Mouse (Mus musculus) c-Kit-negative CD71-positive TER-119-positive erythroid progenitor cells, embryonic 14.5 days (primary cell): ENCODE data around the gene Manbal.

Experiments used
- DNase-seq: peaks from one replicate; pipeline ENCODE4 v3.0.0-alpha.2; 2013; ENCODE audit warnings: low read depth, low spot score

The Manbal gene

DNA sequence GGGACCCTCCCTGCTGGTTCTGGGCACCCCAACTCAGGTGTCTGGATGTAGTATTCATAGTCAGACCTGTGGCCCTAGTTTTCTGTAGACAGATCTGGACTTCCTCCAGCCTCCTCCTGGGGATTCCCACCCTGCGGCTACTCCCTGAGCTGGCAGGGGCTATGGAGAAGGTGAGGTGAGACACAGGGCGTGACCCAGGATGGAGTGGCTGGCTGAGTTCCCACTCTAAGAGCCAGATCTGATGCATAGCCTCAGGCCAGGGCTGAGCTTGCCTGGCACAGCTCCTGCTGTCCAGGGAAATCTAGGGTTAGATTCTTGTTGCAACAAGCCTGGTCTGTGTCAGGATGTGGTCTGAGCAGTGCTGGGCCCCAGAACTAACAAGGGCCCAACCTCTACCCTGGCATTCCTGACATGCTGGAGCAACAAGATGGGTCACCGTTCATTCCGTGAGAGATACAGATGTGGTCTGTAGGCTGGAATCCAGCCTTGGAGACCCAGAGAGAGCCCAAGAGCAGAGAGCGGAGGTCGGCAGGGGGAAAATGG, 43.8 kb downstream of the Manbal start:
- DNase-seq = no peak

DNA sequence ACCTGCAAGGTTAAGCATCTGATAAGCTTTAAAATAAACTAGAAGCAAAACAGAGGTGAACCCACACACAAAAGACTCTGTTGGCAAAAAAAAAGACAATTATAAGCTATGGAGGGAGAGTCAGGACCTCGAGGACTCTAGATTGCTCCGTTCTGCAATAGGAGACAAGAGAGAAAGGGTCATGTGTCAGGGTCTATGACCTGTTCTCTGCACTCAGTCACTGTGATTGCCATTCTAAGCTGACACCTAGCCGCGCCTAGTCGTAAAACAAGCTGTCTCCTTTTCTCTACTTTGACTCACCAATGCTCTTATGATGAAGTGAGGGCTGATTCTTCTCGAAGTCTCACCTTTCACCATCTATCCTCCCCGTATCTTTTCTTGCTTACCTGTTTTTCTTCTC, 45.1 kb downstream of the Manbal start:
- no peak for DNase-seq

DNA sequence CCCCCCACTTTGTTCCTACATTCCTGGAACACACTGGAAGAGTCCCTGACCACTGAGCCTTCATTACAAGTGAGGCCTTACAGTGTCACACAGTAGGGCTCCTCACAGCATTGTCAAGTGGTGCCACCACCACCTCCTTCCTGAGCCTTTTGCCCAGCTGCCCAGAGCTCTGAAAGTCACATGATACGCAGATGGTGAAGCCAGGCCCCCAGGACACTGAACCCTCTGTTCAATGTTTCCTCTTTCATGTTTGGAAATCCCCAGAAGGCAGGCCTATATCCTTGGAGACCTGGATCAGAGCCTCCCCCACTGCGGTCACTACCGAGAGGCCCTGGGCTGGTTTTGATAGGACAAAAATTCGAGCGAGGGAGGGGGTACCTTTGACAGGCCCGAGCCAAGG, 49.8 kb downstream of the Manbal start:
- no peak for DNase-seq

DNA sequence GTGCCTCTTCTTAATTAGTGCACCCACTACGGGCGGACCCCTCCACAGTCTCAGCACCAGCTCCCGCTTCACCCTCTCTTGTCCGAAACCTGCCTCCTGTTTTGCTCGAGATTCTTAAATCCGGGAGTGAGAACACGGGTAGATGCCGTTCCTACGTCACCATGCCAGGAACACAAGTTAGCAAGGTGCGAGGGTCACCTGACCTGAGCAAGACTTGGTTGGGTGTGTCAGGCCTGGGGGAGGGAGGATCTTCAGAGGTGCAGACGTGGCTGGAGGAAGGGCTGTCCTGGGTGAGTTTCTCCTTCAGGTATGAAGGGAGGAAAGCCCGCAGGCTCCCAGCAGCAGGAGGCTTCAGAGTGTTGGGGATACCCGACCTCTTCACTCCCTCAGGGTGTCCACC, 50.8 kb downstream of the Manbal start, which contains the start of gene Src:
TSS of gene Src (plus strand) at position 239 of the 400 bp plus-strand sequence.
- DNase-seq = no peak

DNA sequence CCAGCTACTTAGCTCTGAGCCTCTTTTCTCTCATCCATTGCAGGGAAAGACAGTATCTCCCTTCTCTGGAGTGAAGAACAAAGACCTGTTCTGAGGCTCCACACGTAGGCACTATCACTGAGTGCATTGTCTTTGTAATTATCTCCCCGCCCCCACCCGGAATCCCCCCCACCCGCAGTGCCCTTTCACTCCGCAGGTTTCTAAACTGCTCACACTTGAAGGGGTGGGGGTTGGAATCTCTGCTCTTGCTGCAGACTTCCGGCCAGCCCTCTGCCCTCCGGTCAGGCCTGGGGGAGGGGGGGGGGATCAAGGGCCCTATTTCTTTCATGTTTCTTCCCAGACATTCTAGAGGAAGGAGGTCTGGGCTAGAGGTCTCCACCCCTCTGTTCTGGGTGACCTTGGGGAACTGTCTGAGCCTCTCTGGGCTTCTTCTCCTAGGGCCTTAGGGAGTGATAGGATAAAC, 51.2 kb downstream of the Manbal start:
- no peak for DNase-seq

DNA sequence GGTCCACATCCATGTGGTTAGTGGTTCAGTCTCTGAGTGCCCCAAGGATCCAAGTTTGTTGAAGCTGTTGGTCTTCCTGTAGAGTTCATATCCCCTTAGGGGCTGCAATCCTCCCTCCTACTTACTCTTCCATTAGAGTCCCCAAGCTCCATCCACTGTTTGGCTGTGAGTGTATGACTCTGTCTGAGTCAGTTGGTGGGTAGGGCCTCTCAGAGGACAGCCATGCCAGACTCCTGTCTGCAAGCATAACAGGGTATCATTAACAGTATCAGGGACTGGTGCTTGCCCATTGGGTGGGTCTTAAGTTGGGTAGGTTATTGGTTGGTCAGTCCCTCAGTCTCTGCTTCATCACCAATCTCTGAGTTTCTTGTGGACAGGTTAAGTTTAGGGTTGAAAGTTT, 52.1 kb downstream of the Manbal start:
- no peak for DNase-seq

DNA sequence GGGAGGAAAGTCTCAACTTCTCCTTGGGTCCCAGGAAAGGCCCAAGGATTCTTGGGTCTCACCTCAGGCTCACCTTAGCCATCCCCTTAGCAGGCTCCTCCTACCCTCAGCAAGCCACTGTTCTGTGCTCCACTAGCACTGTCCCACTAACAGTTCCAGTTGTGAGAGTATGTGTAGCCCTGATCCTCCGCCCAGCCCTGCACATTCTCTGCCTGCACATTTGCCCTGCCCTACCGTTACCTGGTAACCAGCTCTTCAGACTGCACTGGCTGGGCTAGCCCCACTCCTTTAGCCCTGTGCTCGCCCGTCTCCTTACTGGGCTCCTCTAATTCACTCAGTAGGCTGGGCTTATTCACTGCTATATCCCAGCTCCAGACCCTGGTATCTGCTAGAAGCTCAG, 53.0 kb downstream of the Manbal start:
- no peak for DNase-seq

DNA sequence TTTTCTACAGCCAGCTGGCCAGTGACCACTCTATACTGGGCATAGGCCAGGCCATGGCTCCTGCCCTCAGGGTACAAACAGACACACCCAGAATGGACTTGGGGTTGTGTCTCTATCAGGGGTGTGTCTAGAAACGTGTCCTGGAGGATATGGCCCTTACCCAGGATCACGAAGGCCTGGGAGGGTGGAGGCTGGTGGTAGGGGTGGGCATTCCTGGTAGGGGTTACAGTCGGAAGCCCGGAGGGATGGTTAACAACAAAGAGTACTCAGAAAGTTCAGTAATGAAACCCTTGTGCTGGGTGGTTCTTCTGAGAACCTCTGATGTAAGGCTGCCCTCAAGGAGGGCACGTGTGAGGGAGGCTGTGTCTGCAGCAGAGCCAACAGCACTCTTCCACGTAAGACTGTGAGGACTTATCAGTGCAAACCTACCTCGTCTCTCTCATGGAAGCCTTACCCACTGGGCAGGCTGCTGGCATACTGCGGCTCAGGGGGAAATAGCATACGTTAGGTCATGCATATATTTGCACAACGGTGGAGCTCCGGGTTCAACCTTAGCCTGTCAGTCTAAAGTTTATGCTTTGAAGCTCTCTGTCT, 54.8 kb downstream of the Manbal start:
- DNase-seq = no peak

DNA sequence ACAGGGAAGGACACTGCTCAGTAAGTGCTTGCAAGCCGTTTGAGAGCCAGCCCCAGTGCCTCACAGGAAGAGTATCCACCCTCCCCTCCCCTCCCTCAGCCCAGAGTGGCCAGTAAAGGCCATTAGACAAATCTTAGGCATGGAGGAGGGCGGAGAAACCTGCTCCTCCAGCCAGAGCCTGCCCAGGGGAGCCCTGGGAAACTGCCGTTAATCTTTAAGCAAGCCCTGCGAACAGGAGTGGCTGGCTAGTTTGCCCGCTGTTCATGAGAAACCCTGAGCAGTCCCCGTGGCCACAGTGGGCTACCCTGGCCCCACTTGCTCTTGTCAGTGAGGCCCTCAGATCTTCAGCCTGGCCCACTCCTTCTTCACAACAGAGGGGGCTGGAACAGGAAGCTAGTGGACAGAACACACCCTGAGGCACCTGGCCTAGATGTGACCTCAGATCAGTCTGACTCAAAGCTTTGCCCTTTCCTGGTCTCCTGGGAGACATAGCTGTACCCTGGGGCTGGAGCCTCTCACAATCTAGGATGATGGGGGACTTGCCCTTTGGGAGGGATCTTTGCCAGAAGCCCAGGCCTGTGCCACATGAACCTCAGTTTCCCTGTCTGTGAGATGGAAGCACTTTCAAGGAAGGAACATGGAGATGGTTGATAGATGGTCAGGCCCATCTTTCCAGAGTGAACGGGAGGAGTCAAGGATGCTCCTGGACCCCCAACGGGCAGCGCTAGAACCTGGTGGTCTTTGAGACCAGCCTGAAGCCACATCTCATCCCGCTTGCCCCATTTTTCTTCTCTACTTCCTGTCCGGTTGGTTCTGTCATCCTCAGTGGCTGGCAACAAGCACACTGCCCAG, 55.7 kb downstream of the Manbal start:
- no peak for DNase-seq

DNA sequence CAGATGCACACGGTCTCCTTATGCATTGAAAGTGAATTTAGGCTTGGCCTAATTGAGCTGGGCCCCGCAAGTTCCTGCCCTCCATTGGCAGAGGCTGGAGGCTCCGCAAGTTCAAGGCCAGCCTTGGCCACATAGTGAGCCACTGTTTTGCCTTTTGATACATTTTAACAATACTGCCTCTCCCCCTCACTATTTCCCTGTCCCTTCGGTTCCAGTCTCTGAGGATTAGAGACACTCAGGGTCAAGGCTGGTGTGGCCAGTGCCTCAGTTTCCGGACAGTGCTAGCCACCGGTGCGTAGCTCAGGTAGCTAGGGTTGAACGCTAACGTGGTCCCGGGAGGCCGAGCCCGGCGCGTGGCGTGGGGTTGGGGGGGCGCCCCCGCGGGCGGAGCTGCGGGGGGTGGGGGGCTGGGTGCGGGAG, 56.3 kb downstream of the Manbal start:
- no peak for DNase-seq

DNA sequence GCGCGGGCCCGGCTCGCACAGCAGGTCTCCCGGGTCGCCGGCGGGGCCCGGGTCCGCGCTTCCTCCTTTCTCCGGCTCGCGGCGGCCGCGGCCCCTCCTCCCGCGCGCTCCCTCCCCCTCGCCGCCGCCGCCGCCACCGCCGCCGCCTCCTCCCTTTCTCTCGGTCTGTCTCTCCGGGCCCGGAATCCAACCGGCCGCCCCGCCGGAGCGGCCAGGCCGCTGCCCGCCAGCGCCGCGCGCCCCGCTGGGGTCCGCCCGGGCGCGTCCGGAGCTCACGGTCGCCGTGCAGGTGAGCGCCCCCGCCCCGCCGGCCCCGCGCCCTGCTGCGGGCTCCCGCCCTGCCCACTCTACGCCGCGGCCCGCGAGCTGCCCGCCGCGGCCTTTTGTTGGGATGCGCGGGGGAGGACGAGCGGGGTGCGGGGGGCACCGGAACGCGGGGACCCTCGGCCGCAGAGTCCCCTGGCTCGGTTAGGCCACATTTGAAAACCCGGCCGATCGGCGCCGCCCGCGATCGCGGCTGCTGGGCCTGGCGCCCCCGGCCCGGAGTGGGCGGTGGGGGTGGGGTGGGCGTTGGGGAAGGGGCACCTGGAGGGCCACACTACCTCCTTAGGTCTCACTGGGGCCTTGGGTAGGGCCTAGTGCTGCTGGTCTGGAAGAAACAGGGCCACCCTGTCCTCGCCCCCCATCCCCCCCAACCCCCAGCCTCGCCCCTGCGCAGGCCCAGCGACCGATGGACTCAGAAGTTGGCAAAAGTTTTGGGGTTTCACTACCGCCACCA, 56.9 kb downstream of the Manbal start:
- no peak for DNase-seq

DNA sequence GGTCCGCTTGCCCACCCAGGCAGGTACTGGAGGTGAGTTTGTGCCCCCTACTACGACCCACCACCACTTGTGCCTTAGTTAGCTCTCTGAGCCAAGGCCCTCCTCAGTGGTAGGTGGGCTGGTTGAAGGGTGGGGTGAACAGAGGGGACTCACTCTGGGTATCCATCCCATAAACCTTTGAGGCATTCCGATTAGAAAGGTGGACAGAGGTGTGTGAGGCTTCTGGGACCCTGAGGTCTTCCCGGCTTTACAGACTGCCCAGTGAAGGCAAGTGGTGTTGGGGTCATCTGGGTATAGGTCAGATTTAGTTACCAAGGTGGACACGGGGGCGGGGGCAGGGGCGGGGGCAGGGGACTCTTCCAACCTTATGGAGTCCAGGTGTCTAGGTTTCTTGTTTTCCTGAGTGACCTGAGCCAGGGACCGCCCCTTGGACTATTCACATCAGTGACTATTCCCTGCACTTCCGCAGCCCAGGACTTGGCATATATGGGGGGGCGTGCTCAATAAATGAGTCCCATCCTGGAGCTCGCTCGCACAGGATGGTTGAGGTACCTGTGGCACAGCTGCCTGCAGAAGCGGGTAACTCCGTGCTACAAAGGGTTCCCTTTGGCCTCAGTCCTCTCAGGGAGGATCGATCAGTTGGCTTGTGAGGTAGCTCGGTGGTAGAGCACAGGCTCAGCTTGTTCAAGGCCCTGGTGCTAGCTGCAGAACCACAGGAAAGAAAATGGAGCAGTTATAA, 57.7 kb downstream of the Manbal start:
- no peak for DNase-seq

DNA sequence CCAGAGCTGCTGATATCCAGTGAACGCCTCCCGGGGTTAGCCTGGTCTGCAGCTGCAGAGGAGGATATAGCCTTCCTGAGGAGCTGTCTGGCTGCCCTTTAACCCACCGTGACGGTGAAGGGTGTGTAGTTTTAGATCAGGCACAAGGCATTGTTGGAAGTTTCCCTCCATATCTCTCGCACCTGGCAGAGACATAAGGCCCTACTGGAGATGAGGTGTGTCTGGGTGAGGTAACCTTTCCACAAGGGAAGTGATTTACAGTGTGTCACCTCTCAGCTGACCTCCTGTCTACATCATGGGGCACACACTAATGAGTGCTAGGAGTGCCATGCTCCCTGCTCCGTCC, 58.2 kb downstream of the Manbal start:
- DNase-seq = no peak

DNA sequence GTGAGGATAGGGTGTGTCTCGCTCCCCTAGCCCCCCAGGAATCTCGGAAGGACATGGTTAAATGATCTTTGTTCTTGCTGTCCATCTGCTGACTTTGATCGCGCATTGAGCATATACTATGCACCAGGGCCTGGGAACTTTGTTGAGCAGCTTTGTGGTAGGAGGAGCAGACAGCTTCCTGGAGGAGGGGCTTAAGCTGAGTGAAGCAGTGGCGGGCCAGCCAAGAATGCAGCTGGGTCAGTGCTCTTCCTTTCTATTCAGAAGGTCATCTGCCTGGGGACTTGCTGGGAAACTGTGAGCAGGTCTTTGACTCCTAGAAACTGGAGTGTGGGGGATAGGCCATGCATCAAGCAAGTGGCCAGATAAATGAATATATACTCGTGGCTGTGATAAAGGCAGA, 58.8 kb downstream of the Manbal start:
- no peak for DNase-seq

DNA sequence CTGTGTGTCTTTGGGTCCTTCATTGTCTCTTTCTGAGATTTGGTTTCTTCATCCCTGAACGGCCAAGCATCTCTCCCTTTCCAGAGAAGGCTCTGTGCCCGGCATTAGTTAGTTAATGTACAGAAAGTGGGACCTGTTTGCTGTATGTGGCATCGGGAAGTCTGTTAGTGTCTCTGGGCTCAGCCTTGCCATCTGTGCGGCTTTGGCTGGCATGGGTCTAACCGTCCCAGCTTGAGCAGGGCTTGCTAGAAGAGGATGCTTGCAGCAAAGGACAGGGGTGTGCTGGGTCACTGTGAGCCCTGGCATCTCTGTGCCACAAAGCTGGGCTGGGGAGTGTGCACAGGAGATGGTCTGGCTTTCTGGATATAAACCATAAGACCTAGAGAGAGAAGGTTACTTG, 59.8 kb downstream of the Manbal start:
- DNase-seq = no peak

DNA sequence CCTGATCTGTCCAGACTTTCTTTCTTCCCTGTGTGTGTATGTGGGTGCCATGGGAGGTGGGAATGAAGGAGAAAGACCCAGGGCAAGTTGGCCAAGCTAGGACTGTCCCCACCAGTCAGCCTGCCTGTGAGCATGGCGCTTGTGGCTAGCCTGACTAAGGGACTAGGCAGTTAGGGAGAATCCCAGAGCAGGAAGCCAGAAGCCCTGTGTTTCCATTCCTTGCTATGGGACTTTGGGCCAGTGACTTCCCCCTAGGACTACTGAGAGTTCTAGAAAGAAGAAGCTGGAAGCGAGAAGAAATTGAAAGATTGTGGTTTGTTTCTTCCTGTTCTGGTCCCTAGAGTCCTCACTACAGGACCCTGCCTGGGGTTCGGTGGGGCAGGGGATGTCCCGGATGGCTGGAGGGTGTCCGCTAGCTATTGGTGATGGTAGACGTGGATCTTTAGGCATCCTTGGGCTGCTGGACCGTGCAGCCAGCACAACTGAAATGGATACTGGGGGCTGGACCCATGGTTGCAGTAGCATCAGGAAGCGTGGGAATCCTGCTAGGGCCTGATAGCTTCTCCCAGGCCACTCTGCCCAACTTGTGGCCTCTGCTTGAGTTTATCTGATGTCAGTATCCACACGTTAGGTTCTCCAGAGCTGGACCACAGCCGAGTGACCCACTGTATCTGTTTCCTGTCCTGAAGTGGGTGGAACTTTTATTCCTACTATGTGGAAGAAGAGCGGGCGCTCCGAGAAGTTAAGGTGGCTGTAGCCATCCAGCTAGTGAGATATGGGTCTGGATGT, 61.2 kb downstream of the Manbal start:
- DNase-seq = no peak

DNA sequence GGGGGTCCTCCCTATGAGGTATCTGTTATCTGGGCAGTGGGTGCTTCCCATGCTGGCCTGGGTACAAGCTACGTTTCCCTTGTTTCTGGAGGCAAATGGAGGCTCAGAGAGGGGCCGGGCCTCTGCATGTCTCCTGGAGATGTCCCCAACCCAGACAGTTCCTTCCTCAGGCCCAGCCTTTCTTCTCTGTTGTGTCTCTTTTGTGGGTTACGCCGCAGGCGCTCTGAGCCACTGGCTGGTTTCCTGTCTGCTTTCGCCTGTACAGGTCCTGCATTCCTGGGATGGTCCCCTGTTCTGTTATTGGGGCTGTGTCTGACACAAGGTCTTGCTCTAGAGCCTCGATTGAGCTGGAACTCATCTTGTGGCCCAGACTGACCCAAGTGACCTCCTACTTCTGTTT, 62.3 kb downstream of the Manbal start:
- DNase-seq = no peak

DNA sequence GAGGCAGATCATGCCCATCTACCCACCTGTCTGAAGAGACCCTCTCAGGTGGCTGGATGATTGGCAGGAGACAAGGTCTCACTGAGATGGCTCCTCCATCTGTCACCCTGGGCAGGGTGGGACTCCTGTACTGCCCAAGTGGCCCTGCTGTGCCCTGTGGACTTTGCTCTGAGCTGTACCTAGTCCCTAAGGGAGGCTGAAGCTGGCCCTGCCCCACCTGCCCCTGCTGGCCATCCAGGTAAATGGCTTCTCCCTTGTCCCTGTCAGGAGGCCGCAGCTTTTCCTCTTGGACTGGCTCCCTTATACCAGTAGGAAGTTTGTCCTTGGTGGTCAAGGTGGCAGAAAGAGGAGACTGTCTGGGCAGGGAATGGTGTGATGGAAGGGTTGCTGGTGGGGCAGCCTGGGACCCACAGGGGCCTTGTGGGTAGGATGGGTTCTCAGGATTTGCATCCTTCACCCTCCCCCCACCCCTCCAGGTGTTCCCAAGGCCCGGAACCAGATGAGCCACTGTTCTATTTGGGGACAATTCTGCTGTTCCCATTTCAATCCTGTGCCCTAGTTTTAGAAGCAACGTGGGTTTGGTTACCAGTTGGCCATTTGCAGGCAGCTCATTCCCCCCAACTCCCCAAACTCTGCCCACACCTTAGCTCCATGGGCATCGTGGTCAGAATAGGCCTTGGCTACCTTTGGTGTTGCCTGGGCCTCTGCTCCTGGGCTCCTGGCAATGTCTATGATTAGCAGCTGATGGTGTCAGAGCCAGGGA, 63.5 kb downstream of the Manbal start:
- DNase-seq = no peak

DNA sequence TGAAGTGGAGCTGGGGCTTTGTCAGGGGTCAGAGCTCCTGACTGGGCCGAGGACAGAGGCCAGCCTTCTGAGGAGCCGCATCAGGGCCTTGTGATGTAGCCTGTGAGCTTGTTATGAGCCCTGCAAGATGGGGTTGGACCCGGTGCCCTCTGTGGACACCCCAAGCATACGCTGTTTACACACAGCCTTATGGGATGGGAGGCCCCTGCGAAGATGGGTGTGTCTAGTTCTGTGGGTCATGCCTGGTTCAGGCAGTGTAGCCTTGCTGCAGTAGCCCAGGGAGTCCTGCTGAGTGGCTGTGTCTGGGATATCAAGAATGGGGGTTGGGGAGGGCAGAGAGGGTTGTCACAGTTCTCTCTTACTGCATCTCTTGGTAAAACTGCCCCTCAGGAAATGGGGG, 64.5 kb downstream of the Manbal start:
- DNase-seq = no peak

DNA sequence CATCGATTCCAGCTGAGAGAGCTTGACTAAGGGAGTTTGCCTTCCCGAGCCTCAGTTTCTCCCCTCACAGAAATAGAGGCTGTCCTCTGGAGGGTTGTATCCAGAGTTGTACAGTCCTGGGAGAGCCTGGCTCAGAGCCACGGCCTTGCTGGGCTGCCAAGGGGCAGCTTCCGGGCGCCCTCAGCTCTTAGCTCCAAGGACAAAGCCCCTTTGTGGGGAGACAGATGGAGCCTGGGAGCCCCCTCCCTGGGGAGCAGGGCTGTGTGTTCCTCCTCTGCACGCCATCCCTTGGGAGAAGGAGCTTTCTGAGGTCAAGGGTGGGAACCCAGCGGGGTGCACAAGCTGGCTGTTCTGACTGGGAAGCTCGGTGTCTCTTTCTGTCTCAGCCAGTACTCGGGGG, 65.1 kb downstream of the Manbal start:
- no peak for DNase-seq
